Mouse (Mus musculus) WW6 (cell line): Measurements from ENCODE around the gene Hist1h2aa.

ENCODE experiments used
- DNase-seq: peaks from one replicate; pipeline ENCODE4 v3.0.0-alpha.2; 2013; ENCODE audit warnings: low read depth, low spot score

The Hist1h2aa gene

DNA sequence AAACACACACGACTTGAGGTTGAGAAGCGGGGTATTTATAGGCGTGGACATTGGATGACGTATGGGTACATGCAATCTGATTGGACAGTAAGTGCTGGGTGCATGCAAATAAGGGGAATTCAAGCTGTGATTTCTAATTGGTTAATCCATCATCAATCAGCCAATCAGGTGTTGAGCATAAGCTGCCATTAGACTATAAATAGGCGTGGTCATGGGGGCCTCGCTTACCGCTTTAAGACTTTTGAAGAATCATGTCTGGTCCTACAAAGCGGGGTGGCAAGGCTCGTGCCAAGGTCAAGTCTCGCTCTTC, at the start of gene Hist1h2aa:
Gene Hist1h2aa, plus strand, starts transcription at position 252 of the 310 bp plus-strand sequence.
- DNase-seq = peak; percentile 63

GRCm38 (mm10) chr13:23885540-23885939, 48.7 kb upstream of the Hist1h2aa start:
- DNase-seq = no peak

- no peak for DNase-seq
Observed at GRCm38 (mm10) chr13:23887026-23887725, 47.1 kb upstream of the Hist1h2aa start.

DNA sequence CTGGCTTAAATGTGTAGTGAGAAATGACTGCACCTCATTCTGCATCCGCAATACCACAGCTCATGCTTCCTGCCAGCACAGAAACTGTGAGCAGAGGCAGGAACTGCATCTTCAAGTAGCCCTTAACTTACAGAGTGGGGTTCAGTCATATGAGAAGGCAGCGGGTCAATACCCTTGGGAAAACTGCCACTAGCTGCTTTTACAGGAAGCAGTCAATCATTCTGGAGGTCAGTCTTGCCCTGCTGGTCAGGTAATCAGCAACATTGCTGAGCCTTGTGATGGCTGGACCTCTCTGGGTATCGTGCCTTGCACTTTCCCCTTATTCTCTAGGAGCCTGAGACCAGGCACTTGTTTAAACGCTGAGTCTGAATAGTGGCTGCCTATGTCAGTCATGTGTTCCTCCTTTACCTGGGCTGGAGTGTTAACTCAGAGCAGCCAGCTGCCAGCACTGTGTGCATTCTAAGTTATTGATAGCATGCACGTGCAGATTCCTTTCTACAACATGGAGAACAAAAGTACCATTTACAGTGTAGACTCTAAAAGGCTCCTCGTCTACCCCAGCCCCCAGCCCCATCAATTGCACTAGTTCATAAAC, 45.2 kb upstream of the Hist1h2aa start:
- DNase-seq = no peak

DNA sequence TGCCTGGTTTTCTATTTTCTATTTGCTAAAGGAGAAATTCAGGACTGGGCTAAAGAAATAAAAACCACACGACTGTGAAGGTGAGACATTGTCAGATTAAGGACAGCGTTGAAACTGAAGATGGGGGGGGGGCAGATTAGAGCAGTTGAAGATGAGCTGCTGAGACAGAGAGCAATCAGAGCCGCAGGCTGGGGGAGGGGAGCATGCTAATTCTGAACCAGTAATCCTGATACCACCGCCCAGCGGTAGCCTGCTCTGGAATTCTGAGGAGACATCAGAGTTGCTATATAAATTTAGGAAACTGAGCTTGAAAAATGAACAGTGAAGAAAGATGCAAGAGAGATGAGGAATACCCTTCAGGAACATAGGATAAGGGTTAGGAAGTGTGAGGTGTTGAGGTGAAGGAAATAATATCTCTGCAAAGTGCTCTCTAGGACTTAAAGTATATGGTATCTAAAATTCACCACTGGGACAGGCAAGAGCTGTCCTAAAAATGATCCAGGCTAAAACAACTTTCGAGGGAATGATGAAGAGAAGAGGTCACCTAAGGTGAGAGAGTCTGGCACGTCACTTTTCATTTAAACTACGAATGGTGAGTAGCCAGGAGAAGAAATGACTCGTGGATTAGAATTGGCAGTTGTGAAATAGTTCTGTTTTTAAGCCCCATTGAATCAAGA, 41.5 kb upstream of the Hist1h2aa start:
- DNase-seq = no peak

GRCm38 (mm10) chr13:23893269-23893593, 41.0 kb upstream of the Hist1h2aa start:
- no peak for DNase-seq

DNA sequence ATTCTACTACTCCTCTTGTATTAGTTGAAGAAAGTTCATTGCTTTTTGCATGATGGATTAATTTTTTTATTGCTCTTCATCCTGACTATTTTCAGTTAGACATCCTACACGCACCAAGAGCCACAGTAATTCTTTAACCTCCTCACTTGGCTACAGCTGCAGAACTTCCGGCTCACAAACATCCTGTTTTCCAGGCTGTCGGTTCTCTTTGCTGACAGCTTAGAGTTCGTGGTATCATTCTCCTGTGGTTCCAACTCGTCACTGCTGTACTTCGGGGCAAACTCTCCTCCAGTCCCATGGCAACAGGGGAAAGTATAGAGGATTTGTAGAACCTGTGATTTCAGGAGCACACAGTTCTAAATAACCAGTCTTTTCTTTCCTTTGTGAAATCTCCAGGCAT, 36.0 kb upstream of the Hist1h2aa start:
- no peak for DNase-seq

DNA sequence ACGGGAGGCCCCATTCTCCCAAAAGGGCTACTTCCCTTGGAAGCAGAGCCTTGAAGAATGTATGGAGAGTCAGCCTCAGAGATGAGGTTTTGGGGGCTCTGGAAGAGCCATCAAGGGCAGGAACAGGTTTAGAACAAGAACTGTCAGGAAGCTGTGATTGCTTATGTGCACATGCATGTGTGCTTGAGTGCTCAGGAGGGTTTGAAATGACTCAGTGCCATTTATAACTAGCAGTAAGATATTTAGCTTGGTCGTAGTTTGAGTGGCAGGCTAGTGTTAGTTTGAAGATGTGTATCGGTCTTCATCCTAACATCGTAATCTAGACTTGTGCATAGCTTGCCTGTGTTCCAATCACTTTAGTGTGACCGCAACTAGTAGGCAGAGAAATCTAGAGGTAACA, 27.4 kb upstream of the Hist1h2aa start:
- no peak for DNase-seq

GRCm38 (mm10) chr13:23910121-23910520, 24.1 kb upstream of the Hist1h2aa start:
- DNase-seq = no peak

DNA sequence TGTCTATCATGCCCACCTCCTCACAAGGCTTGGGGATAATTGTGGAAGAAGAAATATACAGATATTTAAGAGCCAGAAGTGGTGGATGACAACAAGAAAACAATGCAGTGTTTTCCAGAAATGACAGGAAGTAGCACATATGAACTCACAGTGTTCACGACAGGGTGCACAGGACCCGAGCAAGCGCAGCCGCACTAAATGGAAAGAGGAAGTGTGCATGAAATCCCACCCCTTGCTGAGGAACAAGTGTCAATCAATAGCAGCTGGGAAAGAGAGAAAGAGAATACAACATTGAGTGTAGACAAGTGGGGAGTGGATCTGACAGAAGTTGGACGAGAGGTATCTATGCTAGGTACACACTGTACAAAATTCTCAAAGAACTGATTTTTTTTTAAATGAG, 22.9 kb upstream of the Hist1h2aa start:
- DNase-seq = no peak

DNA sequence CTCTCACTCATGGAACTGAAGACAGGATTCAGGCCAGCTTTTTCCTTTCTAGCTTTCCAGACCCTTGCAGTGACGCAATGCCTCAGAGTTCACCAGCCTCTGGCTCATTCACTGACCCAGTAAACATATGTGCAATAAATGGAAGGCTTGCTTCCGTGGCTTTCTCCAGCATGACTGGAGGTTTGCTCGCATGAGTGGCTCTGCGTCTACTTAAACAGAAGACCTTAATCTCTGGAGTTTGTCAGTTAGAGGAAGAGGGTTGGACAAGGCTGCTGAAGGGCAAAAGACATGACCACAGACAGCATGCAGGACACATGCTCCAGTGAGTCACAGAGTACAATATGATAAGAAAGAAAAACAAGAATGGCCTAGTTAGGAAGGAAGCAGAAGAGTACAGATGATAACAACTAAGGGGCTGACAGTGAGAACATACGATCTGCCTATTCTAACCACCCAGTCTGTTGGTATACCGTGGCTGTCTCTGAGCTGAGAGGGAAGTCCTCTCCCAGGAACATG, 20.4 kb upstream of the Hist1h2aa start:
- no peak for DNase-seq

GRCm38 (mm10) chr13:23914376-23915167, 19.7 kb upstream of the Hist1h2aa start, which contains the start of gene Slc17a4:
TSS of gene Slc17a4 (minus strand) at chr13:23915009.
- DNase-seq = no peak

DNA sequence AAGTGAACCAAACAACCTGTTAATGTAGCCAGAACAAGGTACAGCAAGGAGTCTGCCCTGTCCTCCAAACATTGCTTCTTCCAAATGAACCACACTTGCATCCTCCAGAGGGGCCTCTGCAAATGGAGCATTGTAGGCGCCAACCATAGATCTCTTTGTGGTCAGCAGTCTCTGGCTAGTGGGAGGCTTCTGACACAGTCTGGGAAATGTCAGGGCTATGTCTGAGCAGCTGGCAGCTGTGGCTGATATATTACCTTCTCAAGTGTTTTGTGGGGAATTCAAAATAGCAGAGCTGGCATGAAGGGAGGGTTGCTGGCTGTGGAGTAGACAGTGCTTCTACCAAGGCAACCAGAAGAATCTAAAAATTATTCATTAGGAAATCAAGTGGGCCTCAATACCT, 18.1 kb upstream of the Hist1h2aa start:
- no peak for DNase-seq

- DNase-seq = no peak
Observed at GRCm38 (mm10) chr13:23917674-23918073, 16.6 kb upstream of the Hist1h2aa start.

GRCm38 (mm10) chr13:23925792-23926191, 8.5 kb upstream of the Hist1h2aa start:
- DNase-seq = no peak

DNA sequence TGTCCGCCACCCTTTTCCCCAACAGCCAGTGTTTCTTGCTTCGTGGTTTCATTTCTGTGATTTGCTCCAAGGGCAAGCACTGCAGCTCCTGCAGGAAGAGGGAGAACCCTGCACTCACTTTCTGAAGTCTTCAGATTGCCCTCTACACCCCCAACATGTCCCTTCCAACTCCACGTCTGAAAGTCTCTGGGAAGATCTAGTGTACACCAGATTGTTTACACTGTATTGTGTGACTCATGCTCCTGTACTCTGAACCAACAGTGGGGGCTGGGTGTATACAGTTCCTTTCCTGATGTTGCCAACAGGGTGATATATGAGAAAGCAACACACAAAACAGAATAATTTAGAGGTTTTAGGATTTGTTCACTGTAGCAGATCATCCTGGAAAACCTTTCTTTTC, 5.6 kb upstream of the Hist1h2aa start:
- no peak for DNase-seq

DNA sequence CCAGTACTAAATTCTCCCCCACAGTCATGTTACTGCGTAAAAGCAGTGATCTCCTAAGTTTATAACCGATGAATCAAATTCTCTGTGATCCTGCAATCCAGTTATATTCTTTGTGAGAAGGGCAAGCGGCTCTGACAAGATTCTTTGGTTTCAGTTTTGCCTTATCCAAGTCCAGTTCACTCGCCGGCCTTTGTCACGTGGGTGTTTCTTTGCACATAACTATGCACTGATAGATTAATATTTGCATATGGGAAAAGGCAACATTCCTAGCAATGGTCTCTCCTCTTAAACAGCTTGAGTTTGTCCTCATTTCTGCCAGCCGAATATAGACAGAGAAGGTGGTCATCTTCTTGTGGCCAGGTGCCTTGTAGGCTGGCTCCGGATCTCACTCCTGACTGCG, 3.8 kb upstream of the Hist1h2aa start:
- DNase-seq = no peak

DNA sequence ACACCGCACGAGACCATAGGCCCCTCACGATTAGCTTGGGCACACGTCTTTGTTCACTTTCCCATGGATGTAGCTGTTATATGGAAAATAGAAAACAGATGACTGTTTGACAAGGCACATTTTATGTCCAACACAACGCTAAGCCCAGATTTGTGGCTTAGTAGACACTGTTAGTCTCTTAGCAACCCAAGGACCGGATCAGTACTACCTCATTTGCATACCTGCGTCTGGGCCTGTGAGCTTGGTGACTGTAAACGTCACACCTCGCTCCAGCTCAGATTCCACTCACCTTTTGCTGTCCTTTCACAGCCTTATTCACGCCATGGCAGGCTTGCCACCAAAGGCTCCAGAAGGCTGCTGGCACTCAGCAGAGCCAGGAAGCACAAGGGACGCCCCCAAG, 3.4 kb upstream of the Hist1h2aa start:
- DNase-seq = no peak

- no peak for DNase-seq
Observed at GRCm38 (mm10) chr13:23933421-23934210, 646 bp upstream of the Hist1h2aa start, which contains the start of gene Hist1h2ba. TSS of gene Hist1h2ba (minus strand) at chr13:23934156.

DNA sequence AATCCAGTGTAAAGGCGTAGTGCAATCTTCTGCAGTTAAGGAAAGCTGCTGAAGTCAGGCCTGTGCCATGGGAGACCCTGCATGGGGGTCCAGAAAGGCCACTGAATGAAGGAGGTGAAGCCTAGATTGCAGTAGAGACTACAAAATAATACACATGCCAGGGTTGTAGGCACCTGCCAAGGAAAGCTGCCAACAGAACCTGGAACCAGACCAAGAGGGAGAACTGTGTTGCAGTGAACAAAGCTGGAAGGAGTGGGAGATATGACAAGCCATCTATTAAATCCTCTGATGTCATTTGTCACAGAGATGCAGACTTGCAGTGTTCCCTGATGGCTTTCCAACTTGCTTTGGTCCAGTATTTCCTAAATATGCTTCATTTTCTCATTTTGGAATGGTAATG, 4.4 kb downstream of the Hist1h2aa start:
- DNase-seq = no peak

- DNase-seq = no peak
Observed at GRCm38 (mm10) chr13:23940291-23940690, 6.0 kb downstream of the Hist1h2aa start.
